Mouse (Mus musculus): Measurements from ENCODE around the gene A030003K21Rik. TPM values are rescaled to one million over a fixed set of nuclear protein-coding genes. Genes with fewer than 3 reads are reported as not detected.

A030003K21Rik gene
- polyA plus RNA-seq, 1 experiment from 2014 or later: not detected

DNA sequence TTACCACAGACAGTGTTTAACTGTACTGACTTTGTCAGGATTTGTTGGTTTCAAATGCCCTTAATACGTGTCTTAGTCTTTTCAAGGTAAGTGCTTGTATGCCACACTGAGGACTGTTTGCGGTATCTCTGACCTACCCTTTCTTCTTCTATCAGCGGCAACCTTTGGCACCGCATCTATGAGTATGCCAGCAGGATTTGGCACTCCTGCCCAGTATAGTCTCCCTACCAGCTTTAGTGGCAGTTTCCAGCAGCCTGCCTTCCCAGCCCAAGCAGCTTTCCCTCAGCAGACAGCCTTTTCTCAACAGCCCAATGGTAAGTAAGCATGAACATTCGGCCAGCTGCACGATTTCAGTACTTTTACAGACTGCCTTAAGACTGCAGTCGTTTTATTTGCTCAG lies 49.9 kb downstream of the A030003K21Rik start:
- DNase-seq (ENCODE audit: low spot score): no peak

More for the DNA sequence above, 49.9 kb downstream of the A030003K21Rik start:
- no peak overlapping the region for H3K4me2 ChIP-seq (ENCODE audit: low read depth, low read length)
- H3K27me3 ChIP-seq (replicated peaks; ENCODE audit: control insufficient read depth, insufficient read depth, low read length): no peaks in the 10 kb centered on the region
- H3K9ac ChIP-seq (ENCODE audit: low read depth, low read length): no peak overlapping the region
- ATAC-seq (ENCODE audit: low read depth): no peak
- no peak overlapping the region for H3K4me3 ChIP-seq (ENCODE audit: low read depth, low read length)
- no peak overlapping the region for H3K27ac ChIP-seq (replicated peaks; ENCODE audit: low read depth, low read length)
- H3K9me3 ChIP-seq (ENCODE audit: control insufficient read depth, low read length): no peaks in the 10 kb centered on the region
- WGBS: 95% methylated on average over 7 of the region's 7 CpGs
- peaks cover 51% of the 10 kb centered on the region for H3K36me3 ChIP-seq (ENCODE audit: control insufficient read depth, insufficient read depth, low read length)
- H3K4me1 ChIP-seq (ENCODE audit: control insufficient read depth, insufficient read depth, low read length): no peaks in the 10 kb centered on the region

Other genes starting within 250 kb of the A030003K21Rik start
- gene Mff, start 218.5 kb downstream of the A030003K21Rik start, polyA plus RNA-seq (2014; fragmentation: Nextera tagmentation; extraction: Ambion mirVana): 216 and 220 TPM in 2 replicates
- 0.11 TPM in 1 of 2 replicates, not detected in the other for gene Tm4sf20, start 174.9 kb downstream of the A030003K21Rik start, polyA plus RNA-seq (2014; fragmentation: Nextera tagmentation; extraction: Ambion mirVana)
- gene Gm47791, start 172.1 kb downstream of the A030003K21Rik start, polyA plus RNA-seq (2014; fragmentation: Nextera tagmentation; extraction: Ambion mirVana): not detected in 2 replicates
- gene Agfg1, start 103.9 kb downstream of the A030003K21Rik start, polyA plus RNA-seq (2014; fragmentation: Nextera tagmentation; extraction: Ambion mirVana): 41.9 and 42.4 TPM in 2 replicates
- gene A030005L19Rik, start 30.1 kb downstream of the A030003K21Rik start, polyA plus RNA-seq (2014; fragmentation: Nextera tagmentation; extraction: Ambion mirVana): 0.26 and 0.58 TPM in 2 replicates
- 0.29 TPM in 1 of 2 replicates, not detected in the other for gene A030014E15Rik, start 18.5 kb downstream of the A030003K21Rik start, polyA plus RNA-seq (2014; fragmentation: Nextera tagmentation; extraction: Ambion mirVana)
- not detected in 2 replicates for gene Gm6217, start 12.0 kb downstream of the A030003K21Rik start, polyA plus RNA-seq (2014; fragmentation: Nextera tagmentation; extraction: Ambion mirVana)
- gene Gm7544, start 12.6 kb upstream of the A030003K21Rik start, polyA plus RNA-seq (2014; fragmentation: Nextera tagmentation; extraction: Ambion mirVana): not detected in 2 replicates
- not detected in 2 replicates for gene Gm47955, start 16.9 kb upstream of the A030003K21Rik start, polyA plus RNA-seq (2014; fragmentation: Nextera tagmentation; extraction: Ambion mirVana)
- not detected in 2 replicates for gene Gm47959, start 57.2 kb upstream of the A030003K21Rik start, polyA plus RNA-seq (2014; fragmentation: Nextera tagmentation; extraction: Ambion mirVana)
- 0.29 and 0.72 TPM in 2 replicates for gene Slc19a3, start 95.1 kb upstream of the A030003K21Rik start, polyA plus RNA-seq (2014; fragmentation: Nextera tagmentation; extraction: Ambion mirVana)
- 0.36 TPM in 1 of 2 replicates, not detected in the other for gene Krtap28-10, start 99.1 kb upstream of the A030003K21Rik start, polyA plus RNA-seq (2014; fragmentation: Nextera tagmentation; extraction: Ambion mirVana)
- gene Gm47969, start 101.5 kb upstream of the A030003K21Rik start, polyA plus RNA-seq (2014; fragmentation: Nextera tagmentation; extraction: Ambion mirVana): not detected in 2 replicates
- gene A030005K14Rik, start 116.0 kb upstream of the A030003K21Rik start, polyA plus RNA-seq (2014; fragmentation: Nextera tagmentation; extraction: Ambion mirVana): not detected in 2 replicates
- gene Krtap28-13, start 117.5 kb upstream of the A030003K21Rik start, polyA plus RNA-seq (2014; fragmentation: Nextera tagmentation; extraction: Ambion mirVana): 0.29 TPM in 1 of 2 replicates, not detected in the other
- 0.47 and 1.1 TPM in 2 replicates for gene Ccl20, start 173.4 kb upstream of the A030003K21Rik start, polyA plus RNA-seq (2014; fragmentation: Nextera tagmentation; extraction: Ambion mirVana)
- 0.48 and 0.78 TPM in 2 replicates for gene Daw1, start 216.4 kb upstream of the A030003K21Rik start, polyA plus RNA-seq (2014; fragmentation: Nextera tagmentation; extraction: Ambion mirVana)